Mouse (Mus musculus) myocyte (in vitro differentiated cells): ENCODE data around the gene Crnkl1. TPM values are rescaled to one million over a fixed set of nuclear protein-coding genes. Genes with fewer than 3 reads are reported as not detected.

Source experiments
- H3K27me3 ChIP-seq: one replicate; pipeline ENCODE4 v1.6.1; 2011; ENCODE audit not compliant: control insufficient read depth, insufficient read depth, insufficient read length
- H3K36me3 ChIP-seq: one replicate; pipeline ENCODE4 v1.6.1; 2011; ENCODE audit not compliant: control insufficient read depth, insufficient read depth
- H3K4me2 ChIP-seq: one replicate; pipeline ENCODE4 v1.6.1; 2011; ENCODE audit warnings: low read depth, control low read depth
- H3K4me3 ChIP-seq: one replicate; pipeline ENCODE4 v1.5.1; 2011; ENCODE audit warnings: mild to moderate bottlenecking, control low read depth, moderate library complexity
- H3K79me2 ChIP-seq: one replicate; pipeline ENCODE4 v1.6.1; 2011; ENCODE audit not compliant: control insufficient read depth, insufficient read depth
- H3ac ChIP-seq: one replicate; pipeline ENCODE4 v1.6.1; 2011; ENCODE audit not compliant: control insufficient read depth, insufficient read length
- CEBPB ChIP-seq: IDR thresholded peaks from 2 replicates; pipeline ENCODE4 v1.6.1; 2011; ENCODE audit warnings: mild to moderate bottlenecking, moderate library complexity; ENCODE audit not compliant: poor library complexity, insufficient read depth, severe bottlenecking
- E2F4 ChIP-seq: IDR thresholded peaks from one replicate; pipeline ENCODE4 v1.6.1; 2011; ENCODE audit warnings: mild to moderate bottlenecking, control low read depth, moderate library complexity; ENCODE audit not compliant: insufficient read depth
- MAX ChIP-seq: IDR thresholded peaks from one replicate; pipeline ENCODE4 v1.6.1; 2011; ENCODE audit warnings: low read depth, mild to moderate bottlenecking, control low read depth
- MYOD1 ChIP-seq, 3 experiments: IDR thresholded peaks; one replicate each; pipeline ENCODE4 v1.6.1; 2011; ENCODE audit warnings: control low read depth in 2 of 3, low read depth in 2 of 3, mild to moderate bottlenecking in 2 of 3, moderate library complexity in 1 of 3; ENCODE audit not compliant: insufficient read length in 2 of 3, control insufficient read depth in 1 of 3
- MYOG ChIP-seq, 3 experiments: IDR thresholded peaks; one replicate each; pipeline ENCODE4 v1.6.1; 2011; ENCODE audit warnings: control low read depth in 2 of 3, low read depth in 2 of 3, mild to moderate bottlenecking in 2 of 3; ENCODE audit not compliant: insufficient read length in 2 of 3, control insufficient read depth in 1 of 3, insufficient read depth in 1 of 3
- POLR2A ChIP-seq: IDR thresholded peaks from one replicate; pipeline ENCODE4 v1.6.1; 2011; ENCODE audit warnings: low read depth, mild to moderate bottlenecking, control low read depth, moderate library complexity; ENCODE audit not compliant: insufficient read length
- POLR2AphosphoS2 ChIP-seq: IDR thresholded peaks from one replicate; pipeline ENCODE4 v1.6.1; 2011; ENCODE audit warnings: low read depth, control low read depth; ENCODE audit not compliant: insufficient read length
- REST ChIP-seq: IDR thresholded peaks from one replicate; pipeline ENCODE4 v1.6.1; 2011; ENCODE audit warnings: mild to moderate bottlenecking, control low read depth, moderate library complexity; ENCODE audit not compliant: insufficient read depth, insufficient read length
- SRF ChIP-seq: IDR thresholded peaks from one replicate; pipeline ENCODE4 v1.6.1; 2011; ENCODE audit warnings: low read depth; ENCODE audit not compliant: control insufficient read depth, insufficient read length
- TCF12 ChIP-seq: IDR thresholded peaks from one replicate; pipeline ENCODE4 v1.6.1; 2011; ENCODE audit warnings: mild to moderate bottlenecking, control low read depth; ENCODE audit not compliant: poor library complexity, insufficient read depth, severe bottlenecking
- TCF3 ChIP-seq: IDR thresholded peaks from one replicate; pipeline ENCODE4 v1.6.1; 2011; ENCODE audit warnings: low read depth, control low read depth; ENCODE audit not compliant: insufficient read length
- USF1 ChIP-seq: IDR thresholded peaks from one replicate; pipeline ENCODE4 v1.6.1; 2011; ENCODE audit warnings: low read depth, mild to moderate bottlenecking, control low read depth, moderate library complexity
- polyA plus RNA-seq: library from polyadenylated mRNA; unstranded; fragments of >200 nt; fragmentation: generic; extraction: Trizol; gene quantifications from one replicate; pipeline ENCODE4 v1.2.1, GENCODE M21; 2012; ENCODE audit warnings: missing spikeins

Gene Crnkl1
- polyA plus RNA-seq, 1 experiment = 10.9 TPM

GRCm38 (mm10) chr2:145979616-145980015, 44.8 kb upstream of the Crnkl1 start:
- no peak overlapping the region for H3K4me2 ChIP-seq
- H3K36me3 ChIP-seq = no peaks in the 10 kb centered on the region
- H3K27me3 ChIP-seq = peaks cover 19% of the 10 kb centered on the region
- TF ChIP-seq REST = no peak
- no peak for TF ChIP-seq POLR2A
- TF ChIP-seq TCF12 = no peak
- TF ChIP-seq MYOG (IDR thresholded peaks at IDR 0.05; ENCODE audit: control insufficient read depth in 1 of 3, insufficient read depth in 1 of 3, insufficient read length in 2 of 3, low read depth in 2 of 3) = no peak
- TF ChIP-seq SRF = no peak
- no peaks in the 10 kb centered on the region for H3K79me2 ChIP-seq
- no peak overlapping the region for H3ac ChIP-seq
- H3K4me3 ChIP-seq = no peak overlapping the region

GRCm38 (mm10) chr2:145972571-145972970, 37.8 kb upstream of the Crnkl1 start:
- no peak overlapping the region for H3ac ChIP-seq
- H3K36me3 ChIP-seq = no peaks in the 10 kb centered on the region
- H3K4me2 ChIP-seq = no peak overlapping the region
- H3K79me2 ChIP-seq = no peaks in the 10 kb centered on the region
- TF ChIP-seq SRF (no peak), POLR2AphosphoS2 (no peak), USF1 (no peak), POLR2A (no peak), REST (no peak), MYOD1 (IDR thresholded peaks at IDR 0.05; ENCODE audit: control insufficient read depth in 1 of 3, insufficient read length in 2 of 3, low read depth in 2 of 3) (no peak), TCF3 (no peak), E2F4 (no peak), MAX (no peak), TCF12 (no peak), CEBPB (no peak), MYOG (IDR thresholded peaks at IDR 0.05; ENCODE audit: control insufficient read depth in 1 of 3, insufficient read depth in 1 of 3, insufficient read length in 2 of 3, low read depth in 2 of 3) (no peak)
- no peak overlapping the region for H3K4me3 ChIP-seq
- peaks cover 7% of the 10 kb centered on the region for H3K27me3 ChIP-seq

GRCm38 (mm10) chr2:145971237-145972010, 36.6 kb upstream of the Crnkl1 start:
- H3K4me2 ChIP-seq = no peak overlapping the region
- peaks cover 7% of the 10 kb centered on the region for H3K27me3 ChIP-seq
- no peak overlapping the region for H3K4me3 ChIP-seq
- no peaks in the 10 kb centered on the region for H3K79me2 ChIP-seq
- no peaks in the 10 kb centered on the region for H3K36me3 ChIP-seq
- TF ChIP-seq REST = no peak
- no peak for TF ChIP-seq MAX
- TF ChIP-seq SRF = no peak
- no peak for TF ChIP-seq USF1
- TF ChIP-seq TCF3 = no peak
- no peak for TF ChIP-seq POLR2A
- no peak for TF ChIP-seq CEBPB
- no peak for TF ChIP-seq MYOD1 (IDR thresholded peaks at IDR 0.05; ENCODE audit: control insufficient read depth in 1 of 3, insufficient read length in 2 of 3, low read depth in 2 of 3)
- TF ChIP-seq POLR2AphosphoS2 = no peak
- no peak for TF ChIP-seq MYOG (IDR thresholded peaks at IDR 0.05; ENCODE audit: control insufficient read depth in 1 of 3, insufficient read depth in 1 of 3, insufficient read length in 2 of 3, low read depth in 2 of 3)
- no peak for TF ChIP-seq TCF12
- no peak for TF ChIP-seq E2F4
- H3ac ChIP-seq = no peak overlapping the region

- H3K27me3 ChIP-seq = peaks cover 7% of the 10 kb centered on the region
- no peak for TF ChIP-seq TCF12
- no peak for TF ChIP-seq REST
- no peak for TF ChIP-seq TCF3
- no peak for TF ChIP-seq E2F4
- TF ChIP-seq POLR2AphosphoS2 = no peak
- no peak for TF ChIP-seq MYOG (IDR thresholded peaks at IDR 0.05; ENCODE audit: control insufficient read depth in 1 of 3, insufficient read depth in 1 of 3, insufficient read length in 2 of 3, low read depth in 2 of 3)
- TF ChIP-seq MAX = no peak
- no peak for TF ChIP-seq USF1
- TF ChIP-seq CEBPB = no peak
- no peak for TF ChIP-seq POLR2A
- no peak for TF ChIP-seq MYOD1 (IDR thresholded peaks at IDR 0.05; ENCODE audit: control insufficient read depth in 1 of 3, insufficient read length in 2 of 3, low read depth in 2 of 3)
- TF ChIP-seq SRF = no peak
- H3K4me2 ChIP-seq = no peak overlapping the region
- H3K4me3 ChIP-seq = no peak overlapping the region
- H3K79me2 ChIP-seq = no peaks in the 10 kb centered on the region
- no peaks in the 10 kb centered on the region for H3K36me3 ChIP-seq
- H3ac ChIP-seq = no peak overlapping the region
Measured at GRCm38 (mm10) chr2:145970751-145971150, 35.9 kb upstream of the Crnkl1 start.

GRCm38 (mm10) chr2:145961861-145962260, 27.0 kb upstream of the Crnkl1 start:
- H3K4me2 ChIP-seq = no peak overlapping the region
- H3K79me2 ChIP-seq = no peaks in the 10 kb centered on the region
- no peaks in the 10 kb centered on the region for H3K36me3 ChIP-seq
- no peaks in the 10 kb centered on the region for H3K27me3 ChIP-seq
- TF ChIP-seq POLR2AphosphoS2 (no peak), MAX (no peak), MYOD1 (IDR thresholded peaks at IDR 0.05; ENCODE audit: control insufficient read depth in 1 of 3, insufficient read length in 2 of 3, low read depth in 2 of 3) (no peak), CEBPB (no peak), TCF12 (no peak), MYOG (IDR thresholded peaks at IDR 0.05; ENCODE audit: control insufficient read depth in 1 of 3, insufficient read depth in 1 of 3, insufficient read length in 2 of 3, low read depth in 2 of 3) (no peak)
- no peak overlapping the region for H3K4me3 ChIP-seq
- no peak overlapping the region for H3ac ChIP-seq
